Comparison of ENCODE assay signal across 8 mouse cellular contexts in the genomic region with DNA sequence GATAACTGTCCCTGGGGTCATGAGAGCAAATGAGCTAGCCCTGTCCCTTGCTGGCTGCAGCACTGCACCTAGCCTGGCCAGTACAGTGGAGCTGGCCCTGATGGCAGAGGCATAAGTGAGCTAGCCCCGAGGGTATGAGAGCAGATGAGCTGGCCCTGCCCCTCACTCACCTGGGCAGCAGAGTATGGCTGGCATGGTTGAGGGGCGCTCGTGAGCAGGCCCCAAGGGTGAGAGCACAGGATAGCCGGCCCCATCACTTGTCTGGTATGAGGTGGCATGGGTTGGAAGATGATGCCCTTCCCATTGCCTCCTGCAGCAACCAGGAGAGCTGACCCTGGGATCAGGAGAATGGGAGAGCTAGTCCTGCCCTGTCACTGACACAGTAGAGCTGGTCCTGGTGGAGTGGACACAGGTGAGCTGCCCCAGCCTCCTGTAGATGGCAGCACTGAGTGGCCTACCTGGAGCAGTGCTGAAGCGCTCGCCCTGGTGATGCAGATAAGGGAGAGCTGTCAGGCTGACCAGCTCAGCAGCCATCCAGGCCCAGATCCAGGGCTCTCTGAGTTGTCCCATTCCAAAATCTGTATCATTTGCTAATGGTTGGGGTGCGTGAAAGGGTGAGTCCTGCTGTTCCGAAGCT. TPM values are rescaled to one million over a fixed set of nuclear protein-coding genes. Genes with fewer than 3 reads are reported as not detected.
DNase-seq lines count a peak whose midpoint lies in the region; ATAC-seq and TF ChIP-seq lines count a peak whose summit lies in the region.

No protein-coding gene starts in this region.

- no peaks in the 10 kb centered on the region; the same call in 1 of the 2 replicates for H3K4me1 ChIP-seq in heart, adult 2 months (ENCODE audit: control insufficient read depth, insufficient read depth, low read length)
- H3K4me1 ChIP-seq in E14TG2a.4 (replicated peaks; ENCODE audit: low read depth, low read length): peaks cover 26% of the 10 kb centered on the region
- H3K4me1 ChIP-seq in heart, postnatal 0 days (ENCODE audit: control insufficient read depth, insufficient read depth): no peaks in the 10 kb centered on the region
- no peaks in the 10 kb centered on the region for H3K4me1 ChIP-seq in limb, embryonic 13.5 days
- H3K4me1 ChIP-seq in neural tube, embryonic 12.5 days: 0 out of 2 replicates have a peak, but pooled peaks cover 6% of the 10 kb centered on the region

- no peak for TF ChIP-seq EP300 in heart, adult 2 months (IDR thresholded peaks at IDR 0.05; ENCODE audit: insufficient read depth, low read depth, low read length)
- no peak for TF ChIP-seq EP300 in heart, postnatal 0 days (IDR thresholded peaks at IDR 0.05; ENCODE audit: low read depth)

- peak; percentile 39; the same call in 1 of the 2 replicates for ATAC-seq in heart, postnatal 0 days (ENCODE audit: insufficient read depth, low read depth)
- ATAC-seq in limb, embryonic 13.5 days (ENCODE audit: low FRiP score, low read depth): peak; percentile 18; the same call in 1 of the 2 replicates
- peak; percentile 49; the same call in 1 of the 2 replicates for ATAC-seq in neural tube, embryonic 12.5 days (ENCODE audit: low FRiP score, low read depth)
- ATAC-seq in megakaryocyte, adult 5-6 weeks (ENCODE audit: poor library complexity, severe bottlenecking): no peak

- no peak overlapping the region for H3K27ac ChIP-seq in heart, adult 2 months
- H3K27ac ChIP-seq in heart, postnatal 0 days (ENCODE audit: low read depth): no peak overlapping the region
- H3K27ac ChIP-seq in limb, embryonic 13.5 days: no peak overlapping the region
- no peak overlapping the region for H3K27ac ChIP-seq in neural tube, embryonic 12.5 days

- no peak for TF ChIP-seq POLR2A in heart, adult 2 months (IDR thresholded peaks at IDR 0.05; ENCODE audit: insufficient read depth, low read depth, low read length)

- H3K27me3 ChIP-seq in heart, adult 2 months (ENCODE audit: control insufficient read depth, insufficient read depth, low read length): no peaks in the 10 kb centered on the region
- no peaks in the 10 kb centered on the region for H3K27me3 ChIP-seq in E14TG2a.4 (ENCODE audit: insufficient read depth, low read length)
- H3K27me3 ChIP-seq in heart, postnatal 0 days (ENCODE audit: control insufficient read depth, insufficient read depth, low read length): no peaks in the 10 kb centered on the region
- no peaks in the 10 kb centered on the region for H3K27me3 ChIP-seq in limb, embryonic 13.5 days
- H3K27me3 ChIP-seq in neural tube, embryonic 12.5 days (replicated peaks): no peaks in the 10 kb centered on the region

- no peak overlapping the region for H3K9ac ChIP-seq in heart, adult 2 months (ENCODE audit: low read depth, low read length)
- no peak overlapping the region for H3K9ac ChIP-seq in heart, postnatal 0 days (replicated peaks; ENCODE audit: low read depth, low read length)
- no peak overlapping the region for H3K9ac ChIP-seq in limb, embryonic 13.5 days
- no peak overlapping the region for H3K9ac ChIP-seq in neural tube, embryonic 12.5 days

- peak in 1 of 2 experiments; percentile 34 for DNase-seq in heart, adult 2 months
- DNase-seq in heart, postnatal 25 days (ENCODE audit: low spot score): no peak
- peak; percentile 16 for DNase-seq in c-Kit-positive CD71-positive TER-119-positive erythroid progenitor cells, embryonic 14.5 days (ENCODE audit: low spot score)
- DNase-seq in heart, postnatal 0 days (ENCODE audit: low spot score): no peak

- 85% methylated on average over 8 of the region's 8 CpGs for WGBS in heart, adult 2 months
- WGBS in heart, postnatal 0 days: 75% methylated on average over 8 of the region's 8 CpGs
- 85% methylated on average over 8 of the region's 8 CpGs for WGBS in limb, embryonic 13.5 days
- WGBS in neural tube, embryonic 12.5 days: 80% methylated on average over 8 of the region's 8 CpGs

- intact Hi-C loops in heart, adult 2 months (cut with DNase I): loop anchor here (5.0 to 10.0 kb wide), 2 partner anchors 62 to 90 kb away; no protein-coding TSS in a partner anchor
- intact Hi-C loops in heart, postnatal 25 days (cut with DNase I): loop anchor here (5.0 kb wide), 1 partner anchor 92 kb away; no protein-coding TSS in a partner anchor

- no peak overlapping the region for H3K4me3 ChIP-seq in heart, adult 2 months
- no peak overlapping the region for H3K4me3 ChIP-seq in E14TG2a.4 (replicated peaks; ENCODE audit: low read length)
- H3K4me3 ChIP-seq in heart, postnatal 0 days (ENCODE audit: low read depth, low read length): no peak overlapping the region
- H3K4me3 ChIP-seq in limb, embryonic 13.5 days: no peak overlapping the region
- no peak overlapping the region for H3K4me3 ChIP-seq in neural tube, embryonic 12.5 days

- no peak overlapping the region for H3K4me2 ChIP-seq in heart, postnatal 0 days (ENCODE audit: low read depth, low read length)
- H3K4me2 ChIP-seq in limb, embryonic 13.5 days (replicated peaks): no peak overlapping the region
- no peak overlapping the region for H3K4me2 ChIP-seq in neural tube, embryonic 12.5 days (replicated peaks)

- TF ChIP-seq CTCF in heart, adult 2 months (IDR thresholded peaks at IDR 0.05): peak; percentile 64
- TF ChIP-seq CTCF in E14TG2a.4 (conservative IDR thresholded peaks at IDR 0.05; ENCODE audit: low read length): peak; percentile 73
- TF ChIP-seq CTCF in heart, postnatal 0 days (IDR thresholded peaks at IDR 0.05; ENCODE audit: low read depth): peak; percentile 46

- no peaks in the 10 kb centered on the region for H3K9me3 ChIP-seq in E14TG2a.4 (ENCODE audit: low read length)
- H3K9me3 ChIP-seq in heart, postnatal 0 days (replicated peaks; ENCODE audit: control insufficient read depth, low read length): no peaks in the 10 kb centered on the region
- H3K9me3 ChIP-seq in limb, embryonic 13.5 days: no peaks in the 10 kb centered on the region
- H3K9me3 ChIP-seq in neural tube, embryonic 12.5 days: no peaks in the 10 kb centered on the region

- no peaks in the 10 kb centered on the region for H3K79me2 ChIP-seq in heart, adult 2 months (replicated peaks; ENCODE audit: control insufficient read depth, insufficient read depth, low read length)

- H3K36me3 ChIP-seq in heart, adult 2 months (ENCODE audit: control insufficient read depth, insufficient read depth, low read length): no peaks in the 10 kb centered on the region; the same call in 1 of the 2 replicates
- H3K36me3 ChIP-seq in E14TG2a.4 (ENCODE audit: insufficient read depth, low read length): peaks cover 51% of the 10 kb centered on the region
- H3K36me3 ChIP-seq in heart, postnatal 0 days (replicated peaks; ENCODE audit: control insufficient read depth, insufficient read depth, low read length): peaks cover 51% of the 10 kb centered on the region
- peaks cover 50% of the 10 kb centered on the region for H3K36me3 ChIP-seq in limb, embryonic 13.5 days
- H3K36me3 ChIP-seq in neural tube, embryonic 12.5 days: peaks cover 40% of the 10 kb centered on the region

RNA-seq across cellular contexts. Expression of gene Hal, which starts 3.4 kb away (rescaled TPM):
- total RNA-seq in heart, adult 2 months (2021): under 1 TPM; 0.18 to 0.20 TPM
- 0.04 and 0.35 TPM in 2 replicates for polyA plus RNA-seq in heart, adult 2 months (2012; rRNA removed)
- under 1 TPM; 0.21 to 0.50 TPM for total RNA-seq in heart, postnatal 25 days (2021)
- not detected in 2 replicates for total RNA-seq in heart, postnatal 0 days (2014; rRNA removed; ENCODE audit: low replicate concordance)
- not detected in 2 replicates for polyA plus RNA-seq in heart, postnatal 0 days (2015; fragmentation: Nextera tagmentation; extraction: Ambion mirVana)
- 0.18 TPM in 1 of 2 replicates, not detected in the other for polyA plus RNA-seq in limb, embryonic 13.5 days (2015; fragmentation: Nextera tagmentation; extraction: Ambion mirVana)
- polyA plus RNA-seq in neural tube, embryonic 12.5 days (2016; fragmentation: Nextera tagmentation; extraction: Ambion mirVana): 0.08 TPM in 1 of 2 replicates, not detected in the other
- 14.1 and 14.2 TPM in 2 replicates for total RNA-seq in megakaryocyte, adult 5-6 weeks (2015)
- 6.9 and 10.2 TPM in 2 replicates for total RNA-seq in megakaryocyte, adult 5-6 weeks (2017)

RNA-seq across cellular contexts. Expression of gene Lta4h, which starts 32.0 kb away (rescaled TPM):
- 10 to 100 TPM; 31.1 to 36.1 TPM for total RNA-seq in heart, adult 2 months (2021)
- polyA plus RNA-seq in heart, adult 2 months (2012; rRNA removed): 25.5 and 30.5 TPM in 2 replicates
- total RNA-seq in heart, postnatal 25 days (2021): 10 to 100 TPM; 33.8 to 34.1 TPM
- total RNA-seq in heart, postnatal 0 days (2014; rRNA removed; ENCODE audit: low replicate concordance): 92.1 and 126 TPM in 2 replicates
- polyA plus RNA-seq in heart, postnatal 0 days (2015; fragmentation: Nextera tagmentation; extraction: Ambion mirVana): 137 and 144 TPM in 2 replicates
- polyA plus RNA-seq in limb, embryonic 13.5 days (2015; fragmentation: Nextera tagmentation; extraction: Ambion mirVana): 225 and 237 TPM in 2 replicates
- 125 TPM in 2 replicates for polyA plus RNA-seq in neural tube, embryonic 12.5 days (2016; fragmentation: Nextera tagmentation; extraction: Ambion mirVana)
- 297 and 307 TPM in 2 replicates for total RNA-seq in megakaryocyte, adult 5-6 weeks (2015)
- 232 and 285 TPM in 2 replicates for total RNA-seq in megakaryocyte, adult 5-6 weeks (2017)

RNA-seq across cellular contexts. Expression of gene Amdhd1, which starts 54.7 kb away (rescaled TPM):
- total RNA-seq in heart, adult 2 months (2021): not detected
- 0.06 and 0.12 TPM in 2 replicates for polyA plus RNA-seq in heart, adult 2 months (2012; rRNA removed)
- not detected for total RNA-seq in heart, postnatal 25 days (2021)
- not detected in 2 replicates for total RNA-seq in heart, postnatal 0 days (2014; rRNA removed; ENCODE audit: low replicate concordance)
- 0.04 TPM in 1 of 2 replicates, not detected in the other for polyA plus RNA-seq in heart, postnatal 0 days (2015; fragmentation: Nextera tagmentation; extraction: Ambion mirVana)
- polyA plus RNA-seq in limb, embryonic 13.5 days (2015; fragmentation: Nextera tagmentation; extraction: Ambion mirVana): 0.47 and 0.55 TPM in 2 replicates
- 0.10 TPM in 1 of 2 replicates, not detected in the other for polyA plus RNA-seq in neural tube, embryonic 12.5 days (2016; fragmentation: Nextera tagmentation; extraction: Ambion mirVana)
- total RNA-seq in megakaryocyte, adult 5-6 weeks (2015): not detected in 2 replicates
- total RNA-seq in megakaryocyte, adult 5-6 weeks (2017): 0.37 TPM in 1 of 2 replicates, not detected in the other

RNA-seq across cellular contexts. Expression of gene Ccdc38, which starts 55.3 kb away (rescaled TPM):
- not detected for total RNA-seq in heart, adult 2 months (2021)
- not detected in 2 replicates for polyA plus RNA-seq in heart, adult 2 months (2012; rRNA removed)
- not detected for total RNA-seq in heart, postnatal 25 days (2021)
- not detected in 2 replicates for total RNA-seq in heart, postnatal 0 days (2014; rRNA removed; ENCODE audit: low replicate concordance)
- polyA plus RNA-seq in heart, postnatal 0 days (2015; fragmentation: Nextera tagmentation; extraction: Ambion mirVana): 0.10 and 0.11 TPM in 2 replicates
- 0.28 and 0.32 TPM in 2 replicates for polyA plus RNA-seq in limb, embryonic 13.5 days (2015; fragmentation: Nextera tagmentation; extraction: Ambion mirVana)
- 0.28 and 0.42 TPM in 2 replicates for polyA plus RNA-seq in neural tube, embryonic 12.5 days (2016; fragmentation: Nextera tagmentation; extraction: Ambion mirVana)
- total RNA-seq in megakaryocyte, adult 5-6 weeks (2015): not detected in 2 replicates
- 0.18 TPM in 1 of 2 replicates, not detected in the other for total RNA-seq in megakaryocyte, adult 5-6 weeks (2017)
